Mouse (Mus musculus) frontal cortex, postnatal 10 days (tissue): ENCODE measurements at regions not wholly inside any gene's neighbourhood (a gene's known extent, or its start where the extent isn't known, plus 50 kb on each side); places are given as distances from the start of the nearest gene placed in this dataset.

ENCODE experiments used
- DNase-seq, 2 experiments: peaks; one replicate each; pipeline ENCODE4 v3.0.0; 2022; ENCODE audit warnings: low spot score in 2 of 2, mixed read lengths in 1 of 2

GRCm38 (mm10) chr1:193702707-193703419 lies 332.8 kb upstream of the Camk1g start:
- peak in 1 of 2 experiments; percentile 48 for DNase-seq

- DNase-seq, result no peak
Measured at GRCm38 (mm10) chr1:193700217-193700616, 330.1 kb upstream of the Camk1g start.

GRCm38 (mm10) chr1:193698603-193699266 lies 328.6 kb upstream of the Camk1g start:
- DNase-seq, result peak; percentile 55 to 77

DNA sequence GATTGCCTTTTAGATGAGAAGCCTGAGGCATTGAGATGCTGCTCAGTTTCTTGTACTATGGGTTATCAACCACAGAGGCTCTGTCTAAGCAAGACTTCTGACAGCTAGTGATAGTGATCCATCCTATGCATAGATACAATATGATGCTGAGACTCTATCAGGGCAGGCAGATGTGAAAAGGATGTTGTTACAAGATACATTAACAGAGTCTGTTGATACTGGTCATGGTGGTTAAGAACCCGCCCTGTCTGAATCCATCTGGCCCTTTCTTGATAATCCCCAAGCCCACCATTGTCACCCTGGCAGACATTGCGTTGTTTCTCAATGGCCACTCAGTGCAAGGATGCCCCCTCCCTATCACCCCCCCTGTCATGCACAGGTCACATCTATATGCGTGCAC lies 327.8 kb upstream of the Camk1g start:
- no peak for DNase-seq

- no peak for DNase-seq
Measured at GRCm38 (mm10) chr1:193697001-193697400, 326.9 kb upstream of the Camk1g start.

- no peak for DNase-seq
Measured at GRCm38 (mm10) chr1:193692991-193693390, 322.9 kb upstream of the Camk1g start.

DNA sequence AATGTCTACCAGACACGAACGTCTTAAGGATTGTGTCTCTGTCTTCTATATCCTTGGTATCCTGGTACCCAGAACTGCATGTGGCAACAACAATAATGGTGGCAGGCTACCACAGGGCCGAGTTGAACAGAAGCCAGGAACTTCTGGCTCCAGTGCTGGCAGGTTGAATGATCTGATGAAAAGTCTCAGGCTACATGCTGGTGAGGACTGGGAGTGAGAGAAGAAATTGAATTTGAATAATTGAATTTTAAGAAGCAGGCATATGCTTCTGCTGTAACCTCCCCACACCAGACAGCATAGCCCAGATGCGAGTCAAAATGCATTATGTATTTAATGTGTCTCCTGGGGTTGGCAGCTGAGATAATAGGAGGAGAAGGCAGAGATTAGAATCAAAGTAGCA lies 319.5 kb upstream of the Camk1g start:
- DNase-seq, result no peak

DNA sequence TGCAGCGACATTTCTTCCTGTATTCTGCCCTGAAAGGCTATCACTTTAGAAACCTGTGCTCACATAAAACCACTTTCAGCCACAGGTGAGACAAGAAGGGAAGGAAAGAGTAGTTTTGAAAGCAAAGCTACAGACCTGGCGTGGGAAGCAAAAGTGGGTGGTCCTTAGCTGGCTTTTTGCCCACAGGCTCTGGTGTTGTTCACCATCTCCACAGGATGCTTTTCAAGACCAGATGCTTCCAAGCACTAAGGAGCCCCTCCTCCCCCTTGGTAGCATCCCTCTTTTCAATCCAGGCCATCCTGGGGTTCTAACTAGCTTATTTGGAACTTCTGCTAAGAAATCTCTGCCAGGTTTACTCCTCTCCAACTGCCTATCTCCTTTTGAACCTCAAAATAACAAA lies 312.8 kb upstream of the Camk1g start:
- DNase-seq, result no peak

GRCm38 (mm10) chr1:193678448-193678847 lies 308.4 kb upstream of the Camk1g start:
- no peak for DNase-seq

GRCm38 (mm10) chr1:193673236-193673830 lies 303.2 kb upstream of the Camk1g start:
- DNase-seq, result peak in 1 of 2 experiments; percentile 20

DNA sequence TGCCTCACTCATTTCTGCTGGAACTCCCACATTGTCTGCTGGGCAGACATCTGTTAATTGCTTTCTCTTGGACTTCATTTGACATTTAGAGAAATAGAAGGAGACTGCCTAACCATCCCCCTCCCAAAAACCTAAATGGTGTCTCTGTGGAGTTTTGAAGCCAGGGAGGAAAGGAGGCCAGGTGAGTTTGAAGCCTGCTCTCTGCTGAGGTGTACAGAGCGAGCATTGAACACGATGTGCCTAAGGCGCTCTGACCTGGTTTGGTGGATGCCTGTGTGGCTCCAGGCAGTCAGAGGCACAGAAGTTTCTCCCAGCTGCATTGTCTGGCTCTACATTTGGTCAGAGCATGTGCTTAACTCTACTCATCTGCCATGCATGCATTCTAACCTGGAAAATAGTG lies 302.6 kb upstream of the Camk1g start:
- DNase-seq, result no peak

- no peak for DNase-seq
Measured at GRCm38 (mm10) chr1:193671816-193672254, 301.7 kb upstream of the Camk1g start.

DNA sequence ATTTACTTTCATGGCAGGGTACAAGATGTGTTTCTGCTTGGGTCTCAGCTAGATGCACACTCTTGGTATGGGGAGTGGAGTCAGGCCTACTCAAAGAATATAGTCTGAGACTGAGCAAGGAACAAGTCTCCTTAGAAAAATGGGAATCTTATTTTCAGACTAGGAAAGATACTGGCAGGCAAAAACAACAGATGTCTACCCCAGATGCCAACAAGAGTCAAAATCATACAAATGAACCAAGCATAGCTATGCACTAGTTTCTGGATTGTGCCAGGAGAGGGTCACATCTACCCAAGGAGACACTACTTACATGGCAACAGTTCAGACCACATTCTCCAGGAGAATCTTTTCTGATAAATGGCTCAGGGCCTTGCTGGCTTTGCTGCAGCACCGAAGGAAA lies 300.9 kb upstream of the Camk1g start:
- DNase-seq, result no peak

- DNase-seq, result no peak
Measured at GRCm38 (mm10) chr1:193670008-193670407, 299.9 kb upstream of the Camk1g start.

GRCm38 (mm10) chr1:193668841-193669240 lies 298.7 kb upstream of the Camk1g start:
- DNase-seq, result no peak

DNA sequence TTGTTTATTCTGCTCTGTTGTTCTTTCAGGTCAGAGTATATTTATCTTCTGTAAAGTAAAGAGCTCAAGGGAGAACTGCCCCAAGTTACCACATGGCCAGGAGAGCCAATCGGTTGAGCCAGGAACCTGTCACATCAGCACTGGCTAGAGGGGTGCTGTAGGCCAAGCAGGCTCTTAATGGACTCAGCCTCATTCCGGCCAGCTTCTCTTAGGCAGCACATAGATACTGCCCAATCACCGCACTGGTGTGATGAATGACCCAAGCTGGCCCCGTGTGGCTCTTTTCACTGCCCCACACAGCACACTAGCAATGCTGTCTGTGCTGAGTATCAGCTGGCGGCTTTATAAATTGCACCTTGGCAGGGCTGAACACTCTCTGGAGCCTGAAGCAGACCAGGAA lies 295.8 kb upstream of the Camk1g start:
- no peak for DNase-seq

- DNase-seq, result no peak
Measured at GRCm38 (mm10) chr1:193664569-193664968, 294.5 kb upstream of the Camk1g start.

- DNase-seq, result no peak
Measured at GRCm38 (mm10) chr1:193663587-193663986, 293.5 kb upstream of the Camk1g start.

- DNase-seq, result no peak
Measured at GRCm38 (mm10) chr1:193662166-193662890, 292.2 kb upstream of the Camk1g start.

GRCm38 (mm10) chr1:193661377-193661776 lies 291.3 kb upstream of the Camk1g start:
- DNase-seq, result no peak

GRCm38 (mm10) chr1:193655076-193655677 lies 285.1 kb upstream of the Camk1g start:
- DNase-seq, result no peak

- no peak for DNase-seq
Measured at GRCm38 (mm10) chr1:193650275-193650674, 280.2 kb upstream of the Camk1g start.
